Mouse (Mus musculus): ENCODE data around the gene Pcmt1. TPM values are rescaled to one million over a fixed set of nuclear protein-coding genes. Genes with fewer than 3 reads are reported as not detected.
A peak's percentile ranks its signal among the peaks of the same experiment; 100 is the strongest.
"Not testable (repeated sequence)": the region's sequence is repeated elsewhere in the genome, so short reads cannot be mapped to it uniquely, and the experiment has no call there.

Pcmt1 gene
- total RNA-seq, 2 experiments from 2014 or later: 106 to 110 TPM

DNA sequence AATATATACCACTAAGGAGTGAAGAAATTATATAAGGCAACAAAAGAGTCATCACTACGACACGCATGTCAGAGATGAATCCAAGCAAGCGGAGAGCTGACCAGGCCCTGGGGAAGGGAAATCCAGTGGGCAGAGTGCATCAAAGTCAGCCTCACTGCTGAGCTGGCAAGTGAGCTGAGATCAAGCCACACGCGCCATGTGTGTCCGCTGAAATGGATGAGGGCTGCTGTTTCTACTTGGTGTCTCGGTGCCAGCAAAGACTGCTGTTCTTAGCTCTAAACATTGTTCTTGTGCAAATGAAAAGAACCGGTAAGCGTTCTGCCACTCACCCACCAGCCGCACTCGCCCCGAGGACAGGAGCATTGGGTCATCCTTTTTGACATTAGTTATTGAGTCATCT, 40.6 kb downstream of the Pcmt1 start:
- DNase-seq: no peak

DNA sequence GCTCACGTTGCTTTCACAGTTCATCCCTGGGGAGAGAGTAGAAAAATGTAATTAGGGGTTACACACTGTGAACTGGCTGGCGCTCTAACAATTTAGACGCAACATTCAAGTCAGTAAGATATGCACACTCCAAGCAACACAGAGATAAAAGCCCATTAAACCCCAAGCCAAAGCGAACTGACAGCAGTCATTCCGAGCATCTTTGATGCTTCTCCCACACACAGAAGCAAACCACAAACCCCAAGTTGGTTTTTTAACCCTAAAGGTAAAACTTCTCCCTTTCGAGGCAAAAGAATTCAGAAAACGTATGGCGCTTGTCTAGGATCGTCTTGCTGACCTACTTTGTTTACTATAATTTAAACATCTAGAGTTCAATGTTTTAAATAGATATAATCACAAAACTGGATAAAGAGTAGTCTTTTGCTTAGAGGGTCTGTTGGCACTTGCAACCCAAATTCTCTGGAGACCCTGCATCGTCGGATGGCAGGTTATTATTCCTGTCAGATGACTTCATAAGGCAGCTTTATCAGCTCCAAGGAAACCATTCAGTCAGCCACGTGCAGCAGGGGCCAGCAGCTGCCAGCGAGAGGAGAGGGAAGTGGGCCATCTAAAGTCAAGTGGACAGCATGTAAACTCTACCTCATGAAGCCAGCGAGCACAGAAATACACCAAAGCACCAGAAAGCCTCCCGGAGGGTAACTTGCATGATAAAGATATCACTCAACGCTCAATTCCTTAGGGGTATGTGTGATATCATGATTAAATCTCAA, 49.8 kb downstream of the Pcmt1 start:
- DNase-seq: peak; percentile 17

DNA sequence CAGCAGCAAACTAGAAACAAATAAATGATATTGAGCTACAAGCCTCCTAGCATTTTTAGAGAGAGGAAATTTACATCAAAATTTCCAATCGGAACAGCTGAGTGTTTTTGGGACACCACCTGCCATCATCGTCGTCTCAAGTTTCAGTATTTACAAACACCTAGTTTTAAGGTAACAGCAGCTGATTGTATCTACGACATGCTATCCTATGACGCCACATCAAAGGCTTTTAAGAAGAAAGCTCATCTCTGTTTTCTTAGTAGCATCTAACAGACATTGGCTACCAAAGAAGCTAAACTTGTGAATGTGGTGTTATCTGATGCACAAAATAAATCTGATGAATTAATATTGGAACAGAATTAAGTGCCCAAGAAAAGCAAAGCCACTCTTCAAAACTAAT, 50.6 kb downstream of the Pcmt1 start:
- DNase-seq: no peak

DNA sequence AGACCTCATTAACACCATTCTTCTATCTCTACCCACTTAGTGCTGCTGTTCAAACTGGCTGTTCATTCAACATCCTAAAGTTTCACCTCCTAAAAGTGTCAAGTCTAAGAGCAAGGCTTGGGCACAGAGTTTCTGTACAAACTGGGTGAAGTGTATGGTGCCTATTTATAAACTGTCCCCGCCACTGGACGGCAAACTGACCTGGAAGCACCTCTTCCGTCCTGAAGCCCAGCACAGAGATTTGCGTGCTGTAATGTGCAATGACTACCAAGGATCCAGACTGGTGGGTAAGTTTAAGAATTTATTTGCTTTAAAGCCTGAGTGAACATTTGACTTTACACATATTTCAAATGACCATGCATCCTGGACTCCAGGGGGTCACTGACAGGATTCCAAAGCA, 51.8 kb downstream of the Pcmt1 start:
- DNase-seq: peak; percentile 28

DNA sequence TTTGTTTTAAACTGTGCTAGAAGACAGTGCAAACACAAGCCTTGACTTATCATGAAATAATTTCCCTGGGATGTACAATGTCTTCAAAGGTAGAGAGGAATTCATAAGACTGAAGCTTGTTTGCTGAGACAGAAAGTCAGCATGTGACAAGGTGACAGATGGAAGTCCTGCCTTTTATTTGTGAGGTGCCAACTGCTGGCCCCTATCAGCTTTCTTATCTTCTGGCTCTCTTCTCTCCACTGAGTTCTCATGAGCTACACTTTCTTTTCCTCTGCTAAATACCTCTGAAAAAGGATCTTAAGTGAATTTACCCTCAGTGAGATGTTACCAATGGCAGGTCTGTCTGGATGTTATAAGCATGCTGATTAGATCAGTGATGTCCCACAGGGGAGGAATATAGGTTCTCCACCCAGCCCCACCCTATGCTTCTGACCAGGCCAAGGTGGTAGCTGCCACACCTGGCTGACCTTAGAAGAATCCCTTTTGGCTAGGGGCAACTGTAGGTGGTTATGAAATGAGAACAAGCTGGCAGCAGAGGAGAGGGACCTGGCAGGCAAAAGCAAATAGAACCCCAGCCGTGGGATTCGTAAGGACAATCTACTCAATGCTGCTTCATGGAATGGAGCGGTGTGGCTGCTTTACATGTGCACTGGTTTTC, 56.9 kb downstream of the Pcmt1 start:
- DNase-seq: no peak

DNA sequence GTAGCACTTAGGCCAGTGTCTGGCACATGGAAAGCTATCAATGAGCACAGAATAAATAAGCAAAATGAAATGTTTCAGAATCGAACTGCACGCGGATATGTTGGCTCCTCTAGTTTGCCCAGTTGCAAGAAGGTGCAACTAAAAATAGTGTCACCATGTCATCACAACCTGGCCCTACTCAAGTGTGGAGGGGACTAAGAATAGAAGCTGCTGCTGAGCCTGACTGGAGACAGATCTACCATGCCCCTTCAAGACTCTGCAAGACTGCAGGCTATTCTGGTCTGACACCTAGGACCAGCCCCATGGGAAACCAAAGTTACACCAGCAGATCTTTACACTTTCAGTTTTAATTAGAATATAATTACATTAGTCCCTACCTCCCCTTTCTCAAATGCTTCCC, 58.6 kb downstream of the Pcmt1 start:
- no peak for DNase-seq

DNA sequence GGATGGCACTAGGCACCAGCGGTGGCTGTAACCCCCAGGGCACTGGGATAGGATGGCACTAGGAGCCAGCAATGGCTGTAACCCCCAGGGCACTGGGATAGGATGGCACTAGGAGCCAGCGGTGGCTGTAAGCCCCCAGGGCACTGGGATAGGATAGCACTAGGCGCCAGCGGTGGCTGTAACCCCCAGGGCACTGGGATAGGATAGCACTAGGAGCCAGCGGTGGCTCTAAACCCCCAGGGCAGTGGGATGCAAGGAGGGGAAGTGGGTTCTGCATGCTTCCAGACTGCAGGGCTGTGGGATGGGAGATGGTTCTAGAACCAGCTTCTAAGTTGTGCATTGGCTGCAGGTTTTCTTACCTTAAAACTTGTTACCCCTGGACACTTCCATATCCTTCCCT, 60.2 kb downstream of the Pcmt1 start:
- DNase-seq: no peak

DNA sequence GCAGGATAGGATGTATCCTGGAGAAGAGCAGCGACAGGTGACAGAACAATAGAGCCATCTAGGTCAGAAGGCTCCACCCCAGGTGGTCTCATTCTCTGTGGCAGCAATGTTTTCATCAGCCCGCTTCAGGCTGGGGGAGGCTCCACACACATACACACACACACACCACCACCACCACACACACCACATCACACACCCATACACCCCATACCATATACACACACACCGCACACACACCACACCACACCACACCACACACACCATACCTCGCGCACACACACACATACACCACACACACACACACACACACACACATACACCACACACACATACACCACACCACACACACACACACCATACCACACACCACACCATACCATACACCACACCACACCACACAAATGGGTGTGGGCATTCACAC, 61.1 kb downstream of the Pcmt1 start:
- DNase-seq: no peak

DNA sequence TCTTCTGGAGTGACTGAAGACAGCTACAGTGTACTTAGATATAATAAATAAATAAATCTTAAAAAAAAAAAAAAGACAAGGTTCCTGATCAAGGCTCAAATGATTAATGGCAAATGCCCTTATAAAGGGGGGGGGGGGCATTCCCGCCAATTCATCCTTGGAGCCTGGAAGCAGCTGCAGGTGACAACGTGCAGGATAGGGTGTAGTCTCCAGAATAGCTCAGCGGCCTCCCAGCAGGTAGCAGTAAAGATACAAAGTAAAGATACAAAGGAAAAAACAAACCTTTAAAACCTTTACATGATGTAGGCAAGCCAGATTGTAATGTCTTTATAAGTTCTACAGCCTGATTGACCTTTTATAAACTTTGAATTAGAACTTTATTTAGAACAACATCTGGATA, 63.4 kb downstream of the Pcmt1 start:
- DNase-seq: not testable (repeated sequence)

DNA sequence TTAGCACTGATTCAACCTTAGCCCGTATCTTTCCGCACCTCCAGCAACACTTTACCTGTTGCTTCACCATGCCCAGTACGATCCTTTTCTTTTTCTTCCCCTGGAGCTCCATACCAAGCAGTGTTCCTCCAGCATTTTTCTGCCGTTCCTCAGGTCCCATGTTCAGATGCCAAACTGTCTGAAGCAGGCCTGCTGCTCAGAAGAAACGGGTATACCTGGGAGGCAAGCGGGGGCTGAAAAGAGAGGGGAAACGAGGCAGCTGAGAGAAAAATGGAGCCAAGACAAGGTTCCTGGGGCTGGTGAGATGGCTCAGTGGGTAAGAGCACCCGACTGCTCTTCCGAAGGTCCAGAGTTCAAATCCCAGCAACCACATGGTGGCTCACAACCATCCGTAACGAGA, 63.8 kb downstream of the Pcmt1 start:
- DNase-seq: not testable (repeated sequence)

DNA sequence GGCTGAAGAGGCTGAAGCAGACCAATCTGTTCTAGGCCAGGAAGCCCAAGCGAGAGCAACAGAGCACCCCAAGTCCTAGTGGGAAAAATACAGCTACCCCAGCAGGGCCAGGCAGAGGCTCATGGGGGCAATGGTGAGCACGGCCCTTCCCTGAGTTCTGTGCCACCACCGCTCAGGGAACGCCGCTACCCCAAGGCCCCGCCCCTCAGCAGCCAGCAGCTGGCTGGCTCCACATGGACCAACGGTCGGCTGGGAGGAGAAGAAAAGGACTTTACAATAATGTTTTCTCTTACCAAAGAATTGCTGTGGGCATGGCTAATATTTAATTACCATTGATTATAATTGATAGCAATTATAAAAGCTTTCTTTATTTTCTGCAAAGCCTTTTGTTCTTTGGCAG, 66.1 kb downstream of the Pcmt1 start:
- no peak for DNase-seq

DNA sequence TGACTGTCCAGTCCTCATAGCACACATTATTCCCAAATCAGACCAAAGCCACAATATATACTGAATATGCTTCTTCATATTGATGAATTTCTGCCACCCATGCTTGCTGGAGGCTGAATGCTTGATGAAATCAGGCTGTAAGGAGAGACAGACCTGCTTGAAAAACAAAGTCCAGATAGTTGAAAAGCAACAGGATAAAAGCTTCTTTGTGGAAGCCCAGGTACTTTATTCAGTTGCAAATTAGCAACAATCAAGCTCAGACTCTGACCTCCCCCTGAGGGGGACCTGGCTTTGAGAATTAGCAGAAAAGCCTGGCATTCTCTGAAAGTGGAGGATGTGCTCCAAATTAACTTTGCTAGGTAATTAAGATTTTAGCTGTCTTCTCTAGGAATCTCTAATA, 68.7 kb downstream of the Pcmt1 start:
- DNase-seq: not testable (repeated sequence)

DNA sequence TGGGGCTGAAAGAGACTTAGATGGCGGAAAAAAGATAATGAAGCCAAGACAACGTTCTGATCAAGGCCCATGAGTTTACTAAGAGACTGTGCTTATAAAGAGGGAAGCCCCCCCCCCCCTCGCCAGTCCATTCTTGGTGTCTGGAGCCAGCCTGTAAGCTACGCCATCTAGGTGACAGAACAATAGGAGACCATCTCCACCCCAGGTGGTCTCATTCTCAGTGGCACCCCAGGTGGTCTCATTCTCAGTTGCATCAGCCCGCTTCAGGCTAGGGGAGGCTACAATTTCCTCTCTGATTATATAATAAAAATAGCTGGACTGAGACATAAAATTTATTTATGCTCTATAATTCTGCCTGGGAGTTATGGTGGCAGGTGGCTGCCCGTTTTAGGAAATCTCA, 69.3 kb downstream of the Pcmt1 start:
- DNase-seq: no peak

DNA sequence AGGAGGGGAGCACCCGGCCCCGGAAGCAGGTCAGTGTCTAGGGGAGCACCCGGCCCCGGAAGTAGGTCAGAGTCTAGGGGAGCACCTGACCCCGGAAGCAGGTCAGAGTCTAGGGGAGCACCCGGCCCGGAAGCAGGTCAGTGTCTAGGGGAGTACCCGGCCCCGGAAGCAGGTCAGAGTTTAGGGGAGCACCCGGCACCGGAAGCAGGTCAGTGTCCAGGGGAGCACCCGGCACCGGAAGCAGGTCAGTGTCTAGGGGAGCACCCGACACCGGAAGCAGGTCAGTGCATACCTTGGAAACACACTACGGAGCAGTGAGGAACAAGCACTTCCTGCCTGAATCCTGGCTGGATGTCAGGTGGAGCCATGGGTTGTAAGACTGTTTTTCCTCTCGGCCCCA, 72.3 kb downstream of the Pcmt1 start:
- DNase-seq: no peak

DNA sequence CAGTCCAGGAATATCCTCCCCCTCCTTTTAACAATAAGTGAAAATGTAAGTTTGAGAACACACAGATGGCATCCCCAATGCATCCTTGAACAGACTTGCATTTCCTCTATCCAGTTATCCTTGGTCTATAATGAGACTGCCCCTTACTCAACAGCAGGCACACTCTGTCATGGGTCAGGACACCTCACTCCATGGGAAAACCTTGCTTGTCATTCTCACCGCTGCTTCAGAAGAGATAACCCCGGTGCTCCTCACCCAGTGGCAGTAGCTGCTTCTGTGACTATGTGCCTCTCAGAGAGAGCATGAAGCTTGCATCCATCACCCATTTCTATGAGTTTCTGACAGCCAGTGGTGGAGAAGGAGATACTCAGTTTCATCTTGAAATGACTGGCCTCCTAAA, 74.5 kb downstream of the Pcmt1 start:
- DNase-seq: no peak

DNA sequence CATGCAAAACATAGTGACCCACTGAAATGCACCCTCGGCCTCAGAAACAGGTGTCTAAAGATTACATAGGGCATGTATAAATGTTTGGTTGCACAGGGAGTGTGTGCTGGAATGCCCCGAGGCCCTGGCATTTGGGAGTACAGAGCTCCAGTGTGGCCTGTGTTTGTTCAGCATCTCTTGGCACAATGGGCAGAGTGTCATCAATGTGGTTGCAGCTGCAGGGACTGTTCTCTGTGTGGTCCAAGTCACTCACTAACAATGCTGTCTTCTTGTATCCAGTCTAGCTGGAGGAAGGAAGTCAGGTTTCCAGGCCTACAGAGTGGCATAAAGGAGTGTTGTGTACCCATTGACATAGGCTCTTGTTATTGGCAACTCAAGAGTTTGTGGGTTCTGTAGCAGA, 75.8 kb downstream of the Pcmt1 start:
- DNase-seq: no peak

DNA sequence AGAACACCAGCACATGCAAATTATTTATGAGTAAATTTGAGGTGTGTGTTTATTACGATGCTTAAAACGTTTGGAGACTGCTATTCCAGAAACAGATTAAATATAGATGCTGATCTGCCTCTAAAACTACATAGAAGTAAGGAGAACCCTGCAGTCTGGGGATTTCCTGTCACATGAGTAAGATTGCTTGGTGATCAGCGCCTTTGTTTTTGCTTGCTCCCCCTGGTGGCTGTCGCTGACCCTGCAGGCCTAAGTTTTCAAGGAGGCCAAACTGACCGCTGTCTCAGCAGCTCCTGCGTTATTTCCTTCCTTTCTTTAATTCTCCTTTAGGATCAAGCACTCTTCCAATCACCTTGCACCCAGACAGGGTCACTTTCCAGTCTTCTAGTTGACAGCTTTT, 80.3 kb downstream of the Pcmt1 start:
- DNase-seq: peak; percentile 84

DNA sequence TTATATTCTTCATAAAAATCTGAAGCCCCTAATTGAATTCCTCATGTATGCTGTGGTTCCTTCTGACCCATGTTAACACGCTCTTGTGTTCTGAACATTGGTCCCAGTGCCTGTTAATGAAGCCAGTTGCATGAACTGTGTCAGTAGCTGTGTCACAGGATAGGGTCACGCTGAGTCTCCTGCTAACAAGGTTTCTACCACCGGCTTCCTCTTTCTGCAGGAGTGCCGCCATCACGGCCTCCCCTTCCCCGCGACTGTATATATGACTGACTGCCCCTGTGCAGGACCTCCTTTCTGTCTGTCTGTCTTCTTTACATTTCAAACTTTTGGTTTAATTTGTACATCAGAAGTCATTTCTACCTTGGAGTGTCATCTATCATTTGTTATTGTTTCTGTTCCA, 82.8 kb downstream of the Pcmt1 start:
- no peak for DNase-seq

DNA sequence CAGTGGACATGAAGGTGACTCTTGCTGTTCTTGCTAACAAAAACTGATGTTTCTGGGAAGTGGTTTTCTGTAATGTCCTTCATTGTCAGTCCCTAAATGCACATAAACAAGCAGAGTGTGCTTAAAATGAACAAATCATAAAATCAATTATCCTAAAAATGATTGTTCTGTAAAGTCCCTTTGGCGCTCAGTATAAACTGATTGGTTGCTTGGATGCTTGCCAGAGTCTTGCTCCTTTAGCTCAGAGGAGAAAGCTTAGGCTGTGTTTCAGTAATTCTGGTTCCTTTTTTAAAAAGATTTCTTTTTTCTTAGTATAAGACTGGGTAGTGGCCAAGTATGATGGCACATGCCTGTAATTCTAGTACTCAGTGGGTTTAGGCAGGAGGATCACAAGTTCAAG, 84.7 kb downstream of the Pcmt1 start:
- no peak for DNase-seq

DNA sequence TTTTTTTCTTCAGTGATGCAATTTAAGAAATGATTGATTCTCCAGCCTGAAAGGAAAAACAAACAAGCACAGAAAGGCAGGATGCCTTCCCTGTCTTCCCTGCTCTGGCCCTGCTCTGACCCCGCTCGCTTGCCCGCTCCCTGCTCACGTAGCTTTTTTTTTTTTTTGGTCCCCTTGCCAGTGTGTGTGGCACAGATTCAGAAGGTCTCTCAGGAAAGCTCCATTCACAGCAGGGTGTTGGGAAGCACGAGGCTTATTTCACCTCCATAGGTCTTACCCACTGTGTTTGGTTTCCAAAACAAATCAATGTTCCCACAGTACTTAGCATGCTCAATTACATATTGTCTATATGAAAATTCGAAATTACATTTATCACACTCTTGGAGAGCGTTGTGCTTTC, 86.1 kb downstream of the Pcmt1 start:
- no peak for DNase-seq

DNA sequence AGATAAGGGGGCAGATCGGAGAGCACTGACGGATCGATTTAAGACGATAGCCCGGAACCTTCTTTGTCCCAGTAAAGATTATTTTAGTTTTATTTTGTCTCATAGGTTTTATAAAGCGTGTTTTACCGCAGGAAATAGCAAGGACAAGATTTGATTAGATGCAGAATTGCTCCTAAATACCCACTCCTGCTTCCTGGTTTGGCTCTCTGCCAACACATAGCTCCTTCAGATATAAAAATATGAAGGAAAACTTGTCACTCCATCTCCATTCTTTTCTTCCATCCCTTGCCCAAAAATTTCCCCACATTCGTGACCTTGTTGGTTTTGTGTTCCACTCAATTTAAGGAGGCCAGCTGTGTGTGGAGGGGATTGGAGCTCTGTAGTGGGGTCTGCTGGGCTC, 90.1 kb downstream of the Pcmt1 start:
- no peak for DNase-seq

DNA sequence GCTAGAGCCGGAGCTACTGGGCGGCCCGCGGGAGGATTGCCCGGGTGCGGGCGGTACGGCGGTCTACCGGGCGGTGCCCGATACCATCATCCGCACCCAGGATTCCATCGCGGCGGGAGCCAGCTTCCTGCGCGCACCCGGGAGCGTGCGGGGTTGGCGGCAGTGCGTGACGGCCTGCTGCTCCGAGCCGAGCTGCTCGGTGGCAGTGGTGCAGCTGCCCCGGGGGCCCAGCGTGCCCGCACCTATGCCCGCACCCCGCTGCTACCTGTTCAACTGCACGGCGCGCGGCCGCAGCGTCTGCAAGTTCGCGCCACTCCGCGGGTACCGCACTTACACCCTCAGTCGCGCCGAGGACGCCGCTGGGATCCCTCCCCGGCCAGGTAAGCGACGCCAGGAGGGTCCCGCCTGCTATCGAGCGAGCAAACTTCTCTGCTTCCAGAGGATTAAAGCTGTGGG, 90.7 kb downstream of the Pcmt1 start:
- no peak for DNase-seq

DNA sequence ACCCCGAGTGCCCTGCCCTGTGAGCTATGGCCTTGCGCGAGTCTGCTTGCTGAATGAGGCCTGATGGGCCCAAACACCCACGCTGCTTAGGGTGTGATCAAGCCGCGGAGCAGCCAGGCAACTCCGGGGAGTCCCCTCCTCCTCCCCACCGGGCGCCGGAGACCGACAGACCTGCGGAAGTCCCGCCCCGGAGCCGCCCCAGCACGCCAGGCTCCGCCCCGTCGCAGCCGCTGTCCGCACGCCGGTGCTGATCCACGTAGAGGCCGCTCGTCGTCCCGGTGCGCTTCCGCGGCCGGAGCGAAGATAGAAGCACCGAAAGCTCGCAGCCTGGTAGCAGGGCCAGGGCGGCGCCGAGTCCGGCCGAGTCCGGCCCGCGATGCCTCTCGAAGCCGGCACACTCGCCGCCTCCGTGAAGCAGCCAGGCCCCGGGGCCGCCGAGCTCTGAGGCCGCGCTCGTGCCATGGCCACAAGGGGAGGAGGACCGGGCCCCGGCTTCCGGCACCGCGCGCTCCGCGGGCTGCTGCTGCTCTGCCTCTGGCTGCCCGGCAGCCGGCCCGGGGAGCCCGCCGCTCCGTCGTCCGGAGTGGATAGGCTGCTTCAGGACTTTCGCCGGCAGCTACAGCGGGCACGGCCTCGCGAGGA, 91.2 kb downstream of the Pcmt1 start, which contains the start of gene Lrp11:
Gene Lrp11, plus strand, starts transcription at position 209 of the 642 bp plus-strand sequence.
- DNase-seq: peak; percentile 94

DNA sequence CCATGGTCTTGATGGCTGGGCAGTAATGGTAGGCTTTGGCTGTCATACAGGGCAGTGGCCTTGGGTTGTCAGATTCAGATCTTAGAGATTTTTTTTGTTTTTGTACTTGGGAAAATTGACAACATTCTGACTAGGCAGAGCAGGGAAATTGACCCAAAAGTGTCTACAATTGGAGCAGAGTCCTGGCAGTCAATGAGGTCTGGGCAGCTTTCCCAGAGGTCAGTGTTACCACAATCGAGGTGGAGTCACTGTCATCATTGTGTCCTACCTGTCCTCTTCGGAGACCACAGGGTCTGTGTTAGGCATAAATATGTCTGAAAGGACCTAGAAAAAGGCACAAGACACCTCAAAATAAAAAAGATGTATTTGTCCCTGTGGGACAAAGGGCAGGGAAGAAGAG, 94.2 kb downstream of the Pcmt1 start:
- DNase-seq: no peak

Data from heart, postnatal 4 days (tissue).